Mouse (Mus musculus): ENCODE results near the gene Nrxn1. TPM values are rescaled to one million over a fixed set of nuclear protein-coding genes. Genes with fewer than 3 reads are reported as not detected.

Gene Nrxn1
- total RNA-seq (2023), result not detected

DNA sequence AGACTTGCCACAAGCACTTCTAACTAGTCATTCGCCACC lies at the start of gene Nrxn1:
Gene Nrxn1, minus strand, starts transcription at position 30 of the 39 bp plus-strand sequence.

